Mouse (Mus musculus): ENCODE measurements around the gene Gm20738.
"Not testable (repeated sequence)": the region's sequence is repeated elsewhere in the genome, so short reads cannot be mapped to it uniquely, and the experiment has no call there.

Gene Gm20738

DNA sequence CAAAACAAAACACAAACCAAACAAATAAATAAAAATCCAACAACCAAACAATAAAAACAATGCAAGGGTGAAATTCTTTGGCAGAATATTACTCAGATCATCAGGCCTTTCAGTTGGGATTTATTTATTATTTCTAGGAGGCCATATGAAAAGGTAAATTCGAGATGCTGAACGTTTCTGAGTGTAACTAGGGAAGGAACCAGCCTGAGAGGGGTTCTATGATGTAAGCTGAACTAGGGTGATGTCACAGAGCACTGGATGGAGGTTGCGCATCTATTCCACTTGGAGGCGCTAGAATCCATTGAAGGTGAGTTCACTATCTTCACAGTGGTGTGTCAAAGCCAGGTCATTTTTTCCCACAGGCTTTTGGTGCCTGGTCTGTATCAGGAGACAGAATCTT is at the start of gene Gm20738:
TSS of gene Gm20738 (plus strand) at position 301 of the 400 bp plus-strand sequence.
- DNase-seq (ENCODE audit: low spot score), result not testable (repeated sequence)

Measured in urinary bladder, postnatal 25 days (tissue).